Mouse (Mus musculus): ENCODE results near the gene Fgfr2. TPM values are rescaled to one million over a fixed set of nuclear protein-coding genes. Genes with fewer than 3 reads are reported as not detected.

Gene Fgfr2
- polyA plus RNA-seq, 1 experiment from 2014 or later, result 110 TPM

GRCm38 (mm10) chr7:131597779-131598482 lies 1525.2 kb downstream of the Fgfr2 start:
- no peak for ATAC-seq
- H3K36me3 ChIP-seq (ENCODE audit: insufficient read depth, low read length), result no peaks in the 10 kb centered on the region
- no peaks in the 10 kb centered on the region for H3K27me3 ChIP-seq (replicated peaks; ENCODE audit: insufficient read depth, low read length)
- TF ChIP-seq CTCF (IDR thresholded peaks at IDR 0.05) (no peak), EP300 (IDR thresholded peaks at IDR 0.05) (no peak)
- no peaks in the 10 kb centered on the region for H3K4me1 ChIP-seq (ENCODE audit: insufficient read depth, low read depth, low read length)
- no peak overlapping the region for H3K27ac ChIP-seq (ENCODE audit: low read length)
- 16% methylated on average over 12 of the region's 12 CpGs for WGBS
- H3K4me2 ChIP-seq (replicated peaks; ENCODE audit: low read depth, low read length), result no peak overlapping the region
- DNase-seq (ENCODE audit: low spot score), result no peak
- no peaks in the 10 kb centered on the region for H3K9me3 ChIP-seq (ENCODE audit: low read length)
- H3K9ac ChIP-seq (replicated peaks; ENCODE audit: low read depth), result no peak overlapping the region
- H3K4me3 ChIP-seq (ENCODE audit: low read depth, low read length), result no peak overlapping the region

- TF ChIP-seq EP300 (IDR thresholded peaks at IDR 0.05) (no peak), CTCF (IDR thresholded peaks at IDR 0.05) (no peak)
- no peaks in the 10 kb centered on the region for H3K27me3 ChIP-seq (replicated peaks; ENCODE audit: insufficient read depth, low read length)
- H3K36me3 ChIP-seq (ENCODE audit: insufficient read depth, low read length), result no peaks in the 10 kb centered on the region
- ATAC-seq (no peak), DNase-seq (ENCODE audit: low spot score) (no peak)
- no peaks in the 10 kb centered on the region for H3K9me3 ChIP-seq (ENCODE audit: low read length)
- H3K9ac ChIP-seq (replicated peaks; ENCODE audit: low read depth), result no peak overlapping the region
- H3K4me1 ChIP-seq (ENCODE audit: insufficient read depth, low read depth, low read length), result no peaks in the 10 kb centered on the region
- H3K4me3 ChIP-seq (ENCODE audit: low read depth, low read length), result no peak overlapping the region
- no peak overlapping the region for H3K27ac ChIP-seq (ENCODE audit: low read length)
- H3K4me2 ChIP-seq (replicated peaks; ENCODE audit: low read depth, low read length), result no peak overlapping the region
- WGBS, result 91% methylated on average over 5 of the region's 5 CpGs
These were observed 1537.6 kb downstream of the Fgfr2 start for GRCm38 (mm10) chr7:131585551-131585950.

GRCm38 (mm10) chr7:131582178-131582577 lies 1541.0 kb downstream of the Fgfr2 start:
- Histone ChIP-seq H3K4me1 (ENCODE audit: insufficient read depth, low read depth, low read length) (no peaks in the 10 kb centered on the region), H3K36me3 (ENCODE audit: insufficient read depth, low read length) (no peaks in the 10 kb centered on the region), H3K4me3 (ENCODE audit: low read depth, low read length) (no peak overlapping the region), H3K27me3 (replicated peaks; ENCODE audit: insufficient read depth, low read length) (no peaks in the 10 kb centered on the region), H3K9me3 (ENCODE audit: low read length) (no peaks in the 10 kb centered on the region), H3K9ac (replicated peaks; ENCODE audit: low read depth) (no peak overlapping the region), H3K4me2 (replicated peaks; ENCODE audit: low read depth, low read length) (no peak overlapping the region), H3K27ac (ENCODE audit: low read length) (no peak overlapping the region)
- no peak for DNase-seq (ENCODE audit: low spot score)
- 22% methylated on average over 9 of the region's 9 CpGs for WGBS
- TF ChIP-seq CTCF (IDR thresholded peaks at IDR 0.05) (no peak), EP300 (IDR thresholded peaks at IDR 0.05) (no peak)
- ATAC-seq, result no peak

GRCm38 (mm10) chr7:131575246-131575645 lies 1547.9 kb downstream of the Fgfr2 start:
- Histone ChIP-seq H3K4me3 (ENCODE audit: low read depth, low read length) (no peak overlapping the region), H3K27me3 (replicated peaks; ENCODE audit: insufficient read depth, low read length) (no peaks in the 10 kb centered on the region), H3K4me2 (replicated peaks; ENCODE audit: low read depth, low read length) (no peak overlapping the region), H3K4me1 (ENCODE audit: insufficient read depth, low read depth, low read length) (no peaks in the 10 kb centered on the region), H3K9ac (replicated peaks; ENCODE audit: low read depth) (no peak overlapping the region), H3K9me3 (ENCODE audit: low read length) (no peaks in the 10 kb centered on the region), H3K36me3 (ENCODE audit: insufficient read depth, low read length) (peaks cover 10% of the 10 kb centered on the region; the same call in 1 of the 2 replicates), H3K27ac (ENCODE audit: low read length) (no peak overlapping the region)
- ATAC-seq (no peak), DNase-seq (ENCODE audit: low spot score) (no peak)
- 76% methylated on average over 6 of the region's 6 CpGs for WGBS
- TF ChIP-seq EP300 (IDR thresholded peaks at IDR 0.05) (no peak), CTCF (IDR thresholded peaks at IDR 0.05) (no peak)

GRCm38 (mm10) chr7:131560697-131561042 lies 1562.5 kb downstream of the Fgfr2 start:
- peaks cover 2% of the 10 kb centered on the region; the same call in 1 of the 2 replicates for H3K4me1 ChIP-seq (ENCODE audit: insufficient read depth, low read depth, low read length)
- H3K4me3 ChIP-seq (ENCODE audit: low read depth, low read length), result peak overlapping the region; percentile 70
- TF ChIP-seq EP300 (IDR thresholded peaks at IDR 0.05) (no peak), CTCF (IDR thresholded peaks at IDR 0.05) (no peak)
- H3K36me3 ChIP-seq (ENCODE audit: insufficient read depth, low read length), result peaks cover 4% of the 10 kb centered on the region; the same call in 1 of the 2 replicates
- 1% methylated on average over 14 of the region's 14 CpGs for WGBS
- ATAC-seq (peak; percentile 15), DNase-seq (ENCODE audit: low spot score) (no peak)
- H3K27me3 ChIP-seq (replicated peaks; ENCODE audit: insufficient read depth, low read length), result peaks cover 29% of the 10 kb centered on the region
- peak overlapping the region; percentile 80 for H3K27ac ChIP-seq (ENCODE audit: low read length)
- no peaks in the 10 kb centered on the region for H3K9me3 ChIP-seq (ENCODE audit: low read length)
- peak overlapping the region; percentile 50 for H3K9ac ChIP-seq (replicated peaks; ENCODE audit: low read depth)
- H3K4me2 ChIP-seq (replicated peaks; ENCODE audit: low read depth, low read length), result peak overlapping the region; percentile 73

- Histone ChIP-seq H3K9me3 (ENCODE audit: low read length) (no peaks in the 10 kb centered on the region), H3K9ac (replicated peaks; ENCODE audit: low read depth) (peak within 1 kb of the TSS; percentile 50), H3K4me1 (ENCODE audit: insufficient read depth, low read depth, low read length) (peaks cover 4% of the 10 kb centered on the region; the same call in 1 of the 2 replicates), H3K4me2 (replicated peaks; ENCODE audit: low read depth, low read length) (peak within 1 kb of the TSS; percentile 73), H3K27me3 (replicated peaks; ENCODE audit: insufficient read depth, low read length) (peaks cover 34% of the 10 kb centered on the region), H3K36me3 (ENCODE audit: insufficient read depth, low read length) (peaks cover 4% of the 10 kb centered on the region; the same call in 1 of the 2 replicates), H3K27ac (ENCODE audit: low read length) (peak within 1 kb of the TSS; percentile 80), H3K4me3 (ENCODE audit: low read depth, low read length) (peak within 1 kb of the TSS; percentile 70)
- TF ChIP-seq CTCF (IDR thresholded peaks at IDR 0.05), result no peak
- TF ChIP-seq EP300 (IDR thresholded peaks at IDR 0.05), result no peak
- under 1% methylated on average over 45 of the region's 51 CpGs for WGBS
- ATAC-seq, result peak; percentile 95
- DNase-seq (ENCODE audit: low spot score), result peak; percentile 99
These were observed 1563.0 kb downstream of the Fgfr2 start, which contains the start of gene Bub3 for GRCm38 (mm10) chr7:131559986-131560696. Bub3 (plus strand) TSS chr7:131560222.
